Mouse (Mus musculus) megakaryocyte, embryonic 14.5 days (primary cell): ENCODE data around the gene Aaed1.

Experiments
- FLI1 ChIP-seq: IDR thresholded peaks from 2 replicates; pipeline ENCODE4 v1.6.1; 2012; ENCODE audit warnings: low read length, inconsistent platforms, mixed read lengths
- GATA1 ChIP-seq: IDR thresholded peaks from 3 replicates; pipeline ENCODE4 v1.6.1; 2012; ENCODE audit warnings: mixed read lengths, low read length, inconsistent platforms, borderline replicate concordance

DNA sequence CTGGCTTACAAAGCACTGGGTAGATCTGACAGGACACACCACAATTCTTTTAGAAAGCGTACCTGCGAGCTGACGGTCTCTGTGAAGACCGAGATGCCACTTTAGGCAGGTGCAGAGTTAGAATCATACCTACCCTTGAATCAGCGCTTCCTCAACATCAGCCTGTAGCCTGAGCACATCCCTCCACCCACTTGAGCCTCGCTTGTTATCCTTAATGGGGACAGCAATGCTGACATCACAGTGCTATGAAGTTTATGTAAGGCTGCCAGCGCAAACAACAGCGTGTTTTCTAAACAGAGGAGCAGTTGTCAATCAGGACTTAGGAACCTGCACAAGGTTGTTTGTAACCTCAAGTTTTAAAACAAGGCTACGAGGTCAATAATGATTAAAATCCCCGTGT is 31.1 kb upstream of the Aaed1 start:
- no peak for TF ChIP-seq GATA1
- TF ChIP-seq FLI1, result no peak
